Mouse (Mus musculus) erythroblast, embryonic 14.5 days (primary cell): ENCODE results near the gene Cyp4a10.

Experiments
- GATA1 ChIP-seq: IDR thresholded peaks from 2 replicates; pipeline ENCODE4 v1.6.1; 2012; ENCODE audit warnings: low read length, inconsistent platforms, mixed read lengths
- TAL1 ChIP-seq: IDR thresholded peaks from 3 replicates; pipeline ENCODE4 v1.6.1; 2012; ENCODE audit warnings: low read length, inconsistent platforms, mixed read lengths

DNA sequence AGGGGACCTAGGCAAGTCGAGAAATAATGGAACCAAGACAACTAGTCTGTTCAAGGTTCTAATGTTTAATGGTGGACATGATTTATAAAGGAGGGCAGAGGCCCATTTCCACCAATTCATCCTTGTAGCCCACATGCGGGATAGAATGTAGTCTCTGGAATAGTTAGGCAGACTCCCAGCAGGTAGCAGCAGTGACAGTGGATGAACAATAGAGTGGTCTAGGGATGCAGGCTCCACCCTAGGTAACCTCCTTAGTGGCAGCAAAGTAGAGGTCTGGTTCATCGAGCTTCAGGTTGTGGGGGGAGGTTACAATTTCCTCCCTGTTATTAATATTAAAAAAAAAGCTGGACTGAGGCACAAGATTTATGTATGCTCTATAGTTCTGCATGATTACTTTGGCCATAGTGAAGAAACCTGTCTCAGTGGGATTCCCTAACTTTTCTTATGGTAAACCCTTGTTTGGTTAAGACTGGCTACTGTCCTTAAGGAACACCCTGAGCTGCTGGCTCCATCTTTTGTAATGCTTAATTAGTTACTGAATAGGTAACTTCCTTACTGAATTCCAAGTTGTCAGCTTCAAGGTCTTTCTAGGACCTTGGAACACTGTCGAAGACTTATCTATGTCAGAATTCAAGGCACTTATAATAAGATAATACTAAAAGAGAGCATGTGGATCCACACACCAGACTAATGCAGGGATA is 39.9 kb downstream of the Cyp4a10 start:
- TF ChIP-seq GATA1: no peak
- no peak for TF ChIP-seq TAL1
